Mouse (Mus musculus) stomach, postnatal 0 days (tissue): ENCODE measurements around the gene Polr2e.

ENCODE experiments used
- CTCF ChIP-seq: IDR thresholded peaks from 2 replicates; pipeline ENCODE4 v1.5.1; 2016; ENCODE audit warnings: antibody characterized with exemption, low read depth, mild to moderate bottlenecking, moderate library complexity
- EP300 ChIP-seq: optimal IDR thresholded peaks from 2 replicates; pipeline ENCODE3; 2016; ENCODE audit warnings: antibody characterized with exemption

DNA sequence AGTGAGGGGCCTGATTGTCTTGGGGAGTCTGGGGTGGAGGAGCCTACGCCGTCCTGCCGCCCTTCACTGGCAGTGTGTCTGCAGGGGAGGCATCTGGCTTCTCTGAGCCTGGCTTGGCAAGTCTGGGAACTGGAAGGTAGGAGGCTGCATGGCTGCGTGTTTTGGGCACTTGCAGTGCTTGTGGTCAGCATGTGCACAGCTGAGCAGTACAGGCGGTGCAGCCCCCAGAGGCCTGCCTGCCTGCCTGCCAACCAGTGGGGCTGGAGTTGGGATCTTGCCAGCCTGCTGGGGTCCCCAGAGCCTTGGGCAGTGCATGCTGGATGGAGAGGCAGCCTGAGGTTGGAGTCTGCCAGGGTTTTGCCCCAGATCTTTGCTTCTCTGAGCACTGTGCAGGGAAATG, 23.5 kb upstream of the Polr2e start:
- TF ChIP-seq CTCF, result no peak
- TF ChIP-seq EP300, result no peak
